Mouse (Mus musculus): ENCODE measurements around the gene Speer2.

The Speer2 gene

DNA sequence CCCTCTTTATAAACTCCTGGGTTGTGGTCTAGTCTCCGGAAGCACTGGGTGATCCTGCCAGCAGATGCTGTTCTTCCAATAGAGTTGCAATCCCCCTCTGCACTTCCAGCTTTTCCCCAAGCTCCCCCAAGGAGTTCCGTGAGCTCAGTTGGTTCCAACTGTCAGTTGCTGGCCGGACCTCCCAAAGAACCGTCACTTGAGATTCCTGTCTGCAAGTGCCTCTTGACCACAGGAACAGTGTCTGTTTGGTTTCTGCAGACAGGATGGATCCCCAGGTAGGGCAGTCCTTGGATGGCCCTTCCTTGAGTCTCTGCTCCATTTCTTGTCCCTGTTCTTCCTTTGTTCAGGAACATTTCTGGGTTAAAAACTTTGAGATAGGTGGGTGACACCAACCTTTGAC is at the start of gene Speer2:
Speer2 (minus strand) TSS at position 101 of the 400 bp plus-strand sequence.
- DNase-seq (ENCODE audit: low read depth, low spot score) = no peak

- no peak for DNase-seq (ENCODE audit: low read depth, low spot score)
Observed at GRCm38 (mm10) chr16:69904303-69904702, 40.8 kb upstream of the Speer2 start.

DNA sequence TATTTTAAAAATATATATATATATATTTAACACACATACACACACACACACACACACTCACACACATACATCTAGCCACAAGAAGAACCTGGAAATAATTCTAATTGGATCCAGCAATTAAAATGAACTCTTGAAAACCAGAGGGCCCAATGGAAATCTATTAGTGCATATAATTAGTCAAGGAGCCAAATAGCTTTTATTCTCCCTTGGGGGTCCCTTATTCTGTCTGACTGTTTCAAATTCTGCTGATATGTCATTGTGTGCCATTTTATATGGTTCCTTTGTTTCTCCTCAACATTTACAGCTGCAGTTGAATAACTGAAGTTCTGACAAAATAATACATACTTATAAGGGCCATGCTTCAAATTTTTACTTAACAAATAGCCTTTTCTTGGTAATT is 17.2 kb upstream of the Speer2 start:
- DNase-seq (ENCODE audit: low read depth, low spot score) = no peak

GRCm38 (mm10) chr16:69836628-69837027 is 26.9 kb downstream of the Speer2 start:
- DNase-seq (ENCODE audit: low read depth, low spot score) = no peak

DNA sequence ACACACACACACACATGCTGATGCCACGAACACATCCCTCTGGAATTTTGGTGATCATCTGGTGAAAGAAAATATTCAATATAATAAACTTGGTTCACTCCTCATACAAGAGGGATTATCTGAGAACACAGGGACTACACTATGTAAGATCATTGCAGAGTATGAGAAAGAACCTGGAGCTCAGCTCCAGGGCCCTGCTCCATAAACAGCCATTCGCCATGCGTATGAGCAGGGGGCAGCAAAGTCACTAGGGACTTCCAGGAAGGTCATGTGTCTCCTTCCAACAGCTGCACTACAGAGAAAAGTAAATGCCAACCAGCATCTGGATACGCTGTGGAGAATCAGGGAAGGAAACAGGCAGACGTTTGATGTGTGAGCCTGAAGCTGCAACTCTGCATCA is 49.9 kb downstream of the Speer2 start:
- DNase-seq (ENCODE audit: low read depth, low spot score) = no peak
